Mouse (Mus musculus) spleen, adult 18-20 months (tissue): Measurements from ENCODE around the gene Ppdpf.

Experiments
- DNase-seq, 2 experiments: peaks; one replicate each; pipeline ENCODE4 v3.0.0; 2022; ENCODE audit warnings: mixed read lengths in 2 of 2

The Ppdpf gene

DNA sequence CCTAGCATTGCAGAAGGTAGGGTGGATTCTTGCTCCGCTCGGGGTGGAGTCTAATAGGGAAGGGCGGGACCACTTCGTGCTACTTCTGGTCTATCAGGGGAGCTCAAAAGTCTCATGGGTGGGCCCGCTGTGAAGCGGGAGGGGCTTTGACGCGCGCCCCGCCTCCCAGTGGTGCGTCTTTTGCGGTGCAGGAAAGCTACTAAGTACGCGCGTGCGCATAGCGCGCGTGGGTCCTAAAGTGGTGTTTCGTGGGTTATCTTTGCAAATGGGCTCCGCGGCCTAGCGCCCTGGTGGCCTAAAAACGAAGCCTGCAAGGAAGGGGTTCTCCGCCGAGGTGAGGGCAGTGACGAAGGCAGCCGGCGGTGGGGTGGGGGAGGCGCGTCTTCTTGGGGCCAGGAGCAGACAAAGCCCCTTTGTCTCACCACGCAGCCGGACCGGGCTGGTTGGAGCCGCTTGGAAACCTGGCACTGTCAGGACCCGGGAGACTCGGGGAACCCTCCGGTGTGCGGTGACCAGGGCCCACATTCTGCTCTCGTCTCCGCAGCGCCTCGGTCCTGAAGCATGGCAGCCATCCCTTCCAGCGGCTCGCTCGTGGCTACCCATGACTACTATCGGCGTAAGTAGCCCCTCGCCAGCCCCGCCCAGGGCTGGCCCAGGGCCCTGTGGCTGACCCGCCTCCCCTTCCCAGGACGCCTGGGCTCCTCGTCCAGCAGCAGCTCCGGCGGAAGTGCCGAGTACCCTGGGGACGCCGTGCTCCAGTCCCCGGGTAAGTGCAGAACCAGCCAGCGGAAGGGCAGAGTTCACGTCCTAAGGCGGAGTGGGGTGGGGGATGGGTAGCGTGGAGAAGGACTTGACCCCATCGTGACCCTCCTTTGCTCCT lies at the start of gene Ppdpf:
Gene Ppdpf (plus strand): TSS at position 127 of the 880 bp plus-strand sequence.
- peak; percentile 95 to 96 for DNase-seq

DNA sequence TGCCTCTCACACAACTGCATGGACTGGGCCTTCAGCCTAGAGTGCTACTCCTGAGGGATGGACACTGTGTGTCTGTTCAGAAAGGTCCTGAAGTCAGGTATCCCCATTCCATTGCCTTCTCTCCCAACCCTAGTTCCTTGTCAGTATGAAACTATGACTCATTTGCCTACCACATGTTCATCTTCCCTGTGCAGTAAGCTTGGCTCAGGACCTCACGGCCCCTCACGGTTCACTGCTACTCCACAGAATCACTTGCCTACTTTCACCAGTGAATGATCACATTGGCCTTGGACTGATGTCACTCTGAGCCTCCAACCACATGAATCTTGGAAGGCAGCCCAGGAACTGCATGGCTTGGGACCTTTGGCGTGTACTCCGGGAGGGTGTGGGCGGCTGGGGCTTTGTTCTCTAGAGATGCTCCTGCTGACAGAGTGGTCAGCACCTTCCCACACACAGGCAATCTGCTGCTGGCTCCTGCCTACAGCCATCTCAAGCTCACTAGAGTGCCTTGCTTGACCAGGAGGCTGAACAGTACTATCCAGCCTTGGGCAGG lies 47.3 kb upstream of the Ppdpf start:
- DNase-seq = no peak

DNA sequence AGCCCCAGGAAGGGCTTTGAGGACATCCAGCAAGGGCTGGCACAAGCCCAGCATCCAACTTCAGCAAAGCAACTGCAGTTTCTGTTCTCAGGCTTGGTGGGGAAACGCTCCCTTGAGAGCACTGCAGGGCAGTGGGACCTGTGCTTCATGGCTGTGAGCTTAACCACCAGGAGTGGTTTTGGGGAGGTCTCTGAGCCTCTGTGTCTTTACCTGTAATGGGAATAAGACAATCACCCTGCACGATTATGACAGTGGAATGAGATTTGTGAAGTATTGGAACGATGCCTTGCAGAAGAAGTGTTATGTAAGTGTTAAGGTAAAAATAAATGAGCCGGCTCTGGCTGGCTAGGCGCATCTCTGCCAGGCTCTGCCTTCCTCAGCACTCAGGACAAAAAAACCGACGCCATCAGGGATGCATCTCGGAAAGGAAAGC lies 44.3 kb upstream of the Ppdpf start:
- no peak for DNase-seq

DNA sequence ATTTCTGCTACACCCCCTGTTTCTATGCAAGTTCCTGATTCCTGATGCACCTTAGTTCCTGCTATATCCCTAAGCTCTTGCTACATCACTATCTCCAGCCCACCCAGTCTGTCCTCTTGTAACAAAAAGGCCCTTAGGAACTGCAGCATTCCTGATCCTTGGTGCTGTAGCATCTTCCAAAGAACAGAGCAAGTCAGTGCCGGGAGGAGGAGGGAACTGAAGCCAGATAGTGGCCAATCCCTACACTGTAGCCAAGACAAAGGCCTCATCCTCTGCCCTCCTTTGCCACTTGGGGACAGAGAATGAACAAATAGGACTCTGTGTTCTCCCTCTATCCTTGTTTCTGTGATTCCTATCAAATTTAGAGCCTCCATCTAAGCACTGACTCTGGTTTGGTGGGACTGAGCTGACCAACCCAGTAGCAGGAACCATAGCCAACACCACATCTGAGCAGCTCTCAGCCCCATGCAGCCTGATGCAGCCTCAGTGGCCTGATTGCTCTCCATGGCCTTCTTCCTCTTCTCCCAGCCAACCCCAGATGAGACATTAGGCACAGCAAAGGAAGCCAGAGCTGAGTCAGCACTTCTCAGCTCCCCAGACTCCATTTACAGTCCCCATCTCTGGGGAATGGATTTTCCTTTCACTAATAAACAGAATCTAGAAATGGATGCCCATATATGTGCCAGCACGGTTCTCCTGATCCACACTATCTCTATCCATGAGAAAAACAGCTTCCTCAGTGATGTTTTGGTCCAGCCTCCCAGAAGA lies 43.4 kb upstream of the Ppdpf start:
- DNase-seq = no peak

DNA sequence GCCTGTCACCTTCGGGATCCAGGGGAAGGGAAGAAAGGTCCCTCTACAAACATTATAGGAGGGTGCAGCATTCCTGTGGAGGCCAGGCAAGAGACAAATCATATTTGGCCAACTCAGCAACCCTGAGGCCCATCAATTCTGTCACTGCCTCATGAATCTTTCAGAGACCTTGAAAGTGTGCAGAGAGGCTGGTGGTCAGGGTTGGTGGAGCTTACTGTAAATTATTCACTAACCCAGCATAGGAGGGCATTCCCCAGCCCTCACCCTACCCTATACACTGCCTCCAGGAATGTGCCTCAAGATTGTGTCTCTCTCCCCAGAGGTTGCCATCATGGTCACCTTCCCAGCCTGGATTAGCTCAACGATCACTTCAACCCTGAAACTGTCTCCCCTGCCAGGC lies 42.4 kb upstream of the Ppdpf start:
- no peak for DNase-seq

DNA sequence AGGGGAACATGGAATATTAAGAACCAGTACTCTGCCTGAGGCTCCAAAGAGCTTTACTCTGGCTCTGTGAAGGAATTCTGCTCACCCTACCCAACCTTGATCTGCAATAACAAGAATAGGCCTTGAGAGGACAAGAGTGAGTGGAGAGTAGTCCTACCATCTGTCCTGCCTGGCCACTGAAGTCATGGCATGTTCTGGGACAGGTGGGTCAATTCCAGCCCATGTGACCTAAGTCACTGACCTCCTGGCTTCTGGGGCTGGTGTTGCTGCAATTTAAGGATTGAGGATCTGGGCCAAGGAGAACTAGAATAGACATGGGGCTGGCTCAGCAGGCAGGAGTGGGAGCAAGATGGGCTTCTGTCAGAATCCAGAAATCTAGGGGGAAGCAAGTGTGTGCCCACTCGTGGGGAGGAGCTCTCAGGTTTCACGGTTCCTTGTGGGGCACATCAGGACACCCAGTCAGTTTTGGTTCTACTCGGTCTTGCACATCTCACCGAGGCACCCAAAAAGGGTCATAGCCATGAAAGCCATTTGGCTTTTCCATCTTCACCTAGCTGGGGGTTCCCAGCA lies 40.0 kb upstream of the Ppdpf start:
- no peak for DNase-seq

DNA sequence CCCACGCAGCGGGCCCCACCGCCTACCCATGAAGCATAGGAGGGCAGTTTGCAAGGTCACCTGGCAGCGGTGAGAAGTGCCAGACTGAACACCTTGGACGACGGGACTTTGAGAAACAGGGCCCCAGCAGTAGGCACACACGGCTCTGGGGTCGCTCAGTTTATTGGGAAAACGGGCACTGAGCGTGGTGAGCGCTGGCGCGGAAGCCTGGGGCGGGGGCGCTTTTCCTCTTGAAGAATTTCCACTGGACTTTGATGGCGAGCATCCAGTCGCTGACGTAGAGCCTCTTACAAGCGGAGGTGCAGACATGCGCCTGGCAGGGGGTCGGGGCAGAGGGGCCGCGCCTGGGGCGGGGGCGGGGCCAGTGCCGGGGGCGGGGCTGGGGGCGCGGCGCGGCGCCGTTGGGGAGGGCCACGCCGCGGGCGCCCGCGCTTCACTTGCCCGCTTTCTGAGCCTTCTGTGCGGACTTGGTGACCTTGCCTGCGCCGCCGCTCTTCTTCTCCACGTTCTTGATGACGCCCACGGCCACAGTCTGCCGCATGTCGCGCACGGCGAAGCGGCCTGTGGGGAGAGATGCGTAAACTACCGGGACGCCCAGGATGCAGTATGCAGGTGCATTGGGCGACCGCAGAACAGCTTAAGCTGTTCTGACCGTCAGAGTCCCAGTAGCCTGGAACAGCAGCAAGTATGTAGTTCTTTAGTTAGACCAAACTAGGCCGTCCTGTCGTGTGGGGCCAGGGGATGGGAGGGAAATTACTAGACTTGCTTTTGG lies 39.3 kb upstream of the Ppdpf start:
- DNase-seq = no peak

DNA sequence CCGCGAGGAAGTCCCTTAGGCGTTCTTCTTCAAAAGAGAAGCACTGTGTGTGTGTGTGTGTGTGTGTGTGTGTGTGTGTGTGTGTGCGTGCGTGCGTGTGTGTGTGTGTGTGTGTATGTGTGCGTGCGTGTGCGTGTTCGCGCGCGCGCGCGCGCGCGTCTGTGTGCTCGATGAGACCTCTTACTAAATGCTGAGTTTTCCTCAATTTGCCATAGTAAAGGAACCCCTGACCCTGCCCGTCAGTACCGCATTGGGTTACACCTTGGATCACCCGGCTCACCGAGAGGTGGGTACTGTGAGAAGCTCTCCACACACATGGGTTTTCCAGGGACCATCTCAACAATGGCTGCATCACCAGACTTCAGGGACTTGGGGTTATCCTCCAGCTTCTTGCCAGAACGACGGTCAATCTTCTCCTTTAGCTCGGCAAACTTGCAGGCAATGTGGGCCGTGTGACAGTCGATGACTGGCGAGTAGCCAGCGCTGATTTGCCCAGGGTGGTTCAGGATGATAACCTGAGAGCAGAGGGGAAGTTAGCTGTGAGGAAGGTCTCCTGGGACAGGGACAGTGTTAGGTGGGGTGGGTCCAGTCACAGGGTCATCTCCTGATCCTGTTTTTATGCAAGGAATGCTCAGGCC lies 38.6 kb upstream of the Ppdpf start:
- DNase-seq = no peak

DNA sequence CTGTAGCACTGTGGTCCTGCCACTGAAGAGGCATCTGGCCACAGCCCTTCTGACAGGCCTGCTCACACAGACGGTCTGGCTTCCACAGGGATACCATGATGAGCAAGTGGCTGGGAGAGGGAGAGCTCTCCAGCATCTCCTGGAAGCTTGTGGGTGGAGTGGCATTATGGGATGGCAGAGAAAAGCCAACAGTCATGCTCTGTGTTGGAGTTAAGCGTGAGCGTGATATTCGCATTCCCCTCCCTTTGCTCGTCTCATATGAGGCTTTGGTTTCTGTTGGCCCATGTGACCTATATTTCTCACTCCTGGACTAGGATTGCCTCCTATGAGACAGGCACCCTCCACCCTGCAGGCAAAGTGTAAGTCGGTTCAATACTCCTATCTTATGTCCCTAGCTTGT lies 36.8 kb upstream of the Ppdpf start:
- DNase-seq = no peak

DNA sequence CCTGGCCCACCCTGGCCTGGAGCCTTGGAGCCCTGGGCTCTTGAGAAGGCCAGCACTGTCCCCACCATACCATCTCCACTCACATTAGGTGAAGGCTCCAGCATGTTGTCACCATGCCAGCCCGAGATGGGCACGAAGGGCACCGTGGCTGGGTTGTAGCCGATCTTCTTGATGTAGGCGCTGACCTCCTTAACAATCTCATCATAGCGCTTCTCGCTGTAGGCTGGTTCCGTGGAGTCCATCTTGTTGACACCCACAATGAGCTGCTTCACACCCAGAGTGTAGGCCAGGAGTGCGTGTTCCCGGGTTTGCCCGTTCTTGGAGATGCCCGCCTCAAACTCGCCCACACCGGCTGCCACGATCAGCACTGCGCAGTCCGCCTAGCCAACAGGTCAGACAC lies 34.3 kb upstream of the Ppdpf start:
- no peak for DNase-seq

DNA sequence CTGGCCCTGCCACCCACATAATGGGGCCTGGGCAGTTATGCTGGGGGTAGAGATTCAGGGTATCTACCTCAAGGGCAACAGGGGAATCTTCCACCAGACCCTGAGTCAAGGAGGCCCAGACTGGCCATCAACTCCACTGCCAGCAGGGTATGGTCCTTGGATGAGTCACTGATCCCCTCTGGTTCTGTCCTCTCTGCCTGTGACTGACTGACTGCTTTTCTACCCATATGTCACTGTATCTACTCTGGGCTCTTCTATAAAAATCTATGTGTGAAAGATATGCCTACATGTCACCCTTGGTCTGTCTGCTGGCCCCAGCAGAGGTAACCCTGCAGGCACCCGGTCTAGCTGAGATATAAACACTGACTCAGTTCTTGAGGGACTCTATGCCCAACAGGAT lies 33.9 kb upstream of the Ppdpf start:
- no peak for DNase-seq

DNA sequence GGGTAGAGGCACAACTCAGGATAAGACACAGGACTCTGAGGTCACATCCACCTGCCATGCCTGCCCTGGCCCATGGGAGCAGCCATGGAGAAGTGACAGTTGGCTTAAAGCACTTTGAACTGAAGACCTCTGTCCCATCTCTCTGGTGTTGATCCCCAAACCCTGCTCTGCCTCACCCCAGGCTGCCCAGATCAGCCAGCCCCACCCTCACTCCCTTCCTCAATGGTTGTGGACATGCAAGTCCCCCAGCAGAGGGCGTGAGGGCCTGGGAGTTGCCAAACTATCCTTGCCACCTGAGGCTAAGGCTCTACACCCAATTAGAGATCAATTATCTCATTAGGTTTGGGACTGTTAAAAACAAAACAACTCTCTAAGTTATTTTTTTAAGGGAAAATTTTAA lies 33.2 kb upstream of the Ppdpf start:
- peak in 1 of 2 experiments; percentile 26 for DNase-seq

DNA sequence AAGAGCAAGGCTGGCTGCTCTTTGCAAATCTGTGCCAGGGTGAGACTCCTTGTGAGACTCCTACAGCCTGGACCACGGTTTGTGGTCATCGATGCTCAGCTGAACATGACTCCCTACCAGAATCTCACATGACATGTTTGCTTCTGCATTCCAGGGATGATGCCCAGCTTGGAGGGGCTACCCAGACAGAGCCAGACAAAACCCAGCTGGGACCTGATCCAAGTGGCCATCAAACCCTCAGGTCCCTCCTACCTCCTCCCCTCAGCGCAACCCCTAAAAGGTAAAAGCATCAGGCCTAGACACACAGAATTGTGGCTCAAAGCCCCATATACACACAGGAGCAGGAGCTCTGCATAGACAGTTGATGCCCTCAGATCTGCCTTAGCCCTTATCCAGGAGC lies 32.7 kb upstream of the Ppdpf start:
- no peak for DNase-seq

DNA sequence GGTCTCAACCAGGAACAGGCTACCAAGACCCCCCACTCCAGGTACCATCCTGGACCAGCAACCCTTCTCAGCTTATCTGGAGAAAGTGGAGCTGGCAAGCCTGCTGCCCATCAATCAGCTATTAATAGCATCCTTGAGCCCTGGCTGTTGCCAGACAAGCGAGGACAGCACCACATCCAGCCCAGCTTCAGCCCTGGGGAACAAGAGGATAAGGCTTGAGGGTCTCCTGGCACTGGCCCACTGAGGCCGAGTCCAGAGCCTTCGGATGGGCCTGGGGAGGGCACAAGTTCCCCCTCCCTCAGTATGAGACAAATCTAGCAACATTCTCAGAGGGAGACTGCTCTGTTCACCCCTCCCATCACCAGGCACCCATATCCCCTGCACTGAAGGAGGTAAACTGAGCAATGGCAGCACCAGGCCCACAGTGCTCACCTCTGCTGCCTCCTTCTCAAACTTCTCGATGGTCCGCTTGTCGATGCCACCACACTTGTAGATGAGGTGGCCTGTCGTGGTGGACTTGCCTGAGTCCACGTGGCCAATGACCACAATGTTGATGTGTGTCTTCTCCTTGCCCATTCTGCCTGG lies 32.1 kb upstream of the Ppdpf start:
- DNase-seq = no peak

DNA sequence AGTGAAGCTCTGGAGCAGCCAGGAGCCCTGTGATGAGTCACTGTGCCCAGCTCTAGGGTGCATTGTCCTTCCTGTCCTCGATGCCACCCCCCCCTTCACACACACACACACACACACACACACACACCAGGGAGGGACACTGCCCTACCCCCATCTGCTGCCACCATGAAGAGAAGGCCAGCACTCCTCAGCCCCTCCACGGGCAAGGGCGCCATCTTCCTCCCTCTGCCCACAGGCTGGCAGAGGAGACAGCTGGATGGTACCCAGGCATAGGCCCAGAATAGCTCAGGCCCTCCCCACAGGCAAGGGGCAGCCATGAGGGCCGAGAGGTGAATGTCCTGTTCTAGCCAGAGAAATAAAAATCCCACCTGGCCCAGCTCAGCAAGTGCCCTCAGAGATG lies 31.2 kb upstream of the Ppdpf start:
- no peak for DNase-seq

DNA sequence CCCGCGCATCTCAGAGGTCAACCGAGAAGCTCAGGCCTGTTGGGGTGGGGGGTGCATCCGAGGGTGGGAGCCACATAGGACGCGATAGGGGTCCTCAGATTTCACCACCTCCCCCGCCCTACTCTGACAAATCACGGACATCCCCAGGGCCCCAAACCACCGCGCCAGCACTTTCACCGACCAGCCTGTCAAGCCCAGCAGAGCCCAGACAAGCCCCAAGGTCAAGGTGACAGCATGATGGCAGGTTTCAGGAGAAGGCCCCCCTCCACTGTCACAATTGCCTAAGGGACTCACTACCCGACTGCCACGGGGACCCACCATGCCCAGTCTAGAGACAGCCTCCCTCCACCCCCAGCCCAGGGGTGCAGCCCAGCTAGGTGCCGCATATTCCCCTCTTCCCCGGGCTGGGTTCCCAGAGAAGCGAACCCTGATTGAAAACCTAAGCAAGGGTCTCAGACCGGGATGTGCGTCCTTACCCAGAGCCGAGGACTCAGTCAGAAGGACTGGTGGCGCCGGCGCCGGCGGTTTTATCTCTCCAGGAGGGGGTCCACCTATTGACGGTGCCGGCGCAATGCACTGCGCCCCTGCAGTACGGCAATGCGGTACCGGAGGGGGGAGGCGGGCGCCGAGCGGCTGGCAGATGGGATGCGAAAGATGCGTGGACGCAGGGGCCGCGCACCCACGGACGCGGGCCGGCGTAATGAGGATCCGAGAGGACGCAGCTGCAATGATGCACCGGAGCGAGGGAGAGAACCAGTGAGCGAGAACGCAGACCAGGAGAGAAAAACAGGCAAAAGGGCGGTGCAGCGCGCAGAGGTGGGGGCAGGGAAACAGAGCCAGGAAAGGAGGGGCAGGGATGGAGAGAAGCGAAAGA lies 30.6 kb upstream of the Ppdpf start, which contains the start of gene Eef1a2:
Gene Eef1a2 (minus strand): TSS at position 767 of the 874 bp plus-strand sequence.
- no peak for DNase-seq

DNA sequence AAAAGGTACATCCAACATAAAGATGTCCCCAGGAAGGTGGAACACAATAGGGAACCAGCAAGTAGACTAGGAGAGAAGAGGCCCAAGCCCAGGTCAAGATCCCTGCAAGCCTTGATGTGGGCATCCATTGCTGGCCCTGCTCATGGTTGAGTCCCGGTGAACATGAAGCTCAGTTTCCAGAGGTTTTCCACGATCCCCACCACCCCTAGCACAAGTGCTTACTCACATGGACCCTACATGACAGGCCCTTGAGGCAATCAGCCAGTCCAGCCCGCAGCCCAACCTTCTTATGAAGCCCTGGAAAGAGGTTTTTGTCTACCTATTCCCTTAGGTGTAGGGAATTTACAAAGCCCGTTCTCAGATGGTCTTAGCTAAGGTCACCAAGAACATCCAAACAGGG lies 29.9 kb upstream of the Ppdpf start:
- DNase-seq = no peak

DNA sequence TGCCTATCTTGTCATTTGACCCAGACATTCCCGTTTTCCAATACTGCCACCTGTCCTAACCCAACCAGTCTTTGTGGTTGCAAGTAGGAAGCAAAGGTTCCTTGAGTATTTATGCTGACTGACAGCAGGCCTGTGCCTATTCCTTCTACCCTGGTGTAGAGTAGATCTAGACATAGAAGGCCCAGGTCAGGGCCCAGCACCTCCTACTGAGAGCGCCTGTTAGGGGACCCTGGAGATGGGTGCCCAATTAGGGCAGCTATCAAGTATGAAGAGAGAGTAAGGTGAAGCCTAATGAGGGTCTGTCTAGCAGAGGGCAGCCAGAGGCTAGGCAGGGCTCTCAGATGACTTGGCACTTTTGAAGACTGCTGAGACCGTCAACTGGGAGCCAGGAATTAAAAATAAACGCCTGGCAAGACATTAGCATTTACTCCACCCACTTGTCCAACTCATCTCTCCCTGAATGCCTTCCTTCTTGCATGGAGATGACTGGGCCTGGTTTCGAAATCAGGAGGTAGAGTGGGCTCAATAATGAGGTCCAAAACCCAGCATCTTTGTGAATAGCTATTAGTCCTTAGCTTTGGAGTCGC lies 29.2 kb upstream of the Ppdpf start:
- DNase-seq = no peak

DNA sequence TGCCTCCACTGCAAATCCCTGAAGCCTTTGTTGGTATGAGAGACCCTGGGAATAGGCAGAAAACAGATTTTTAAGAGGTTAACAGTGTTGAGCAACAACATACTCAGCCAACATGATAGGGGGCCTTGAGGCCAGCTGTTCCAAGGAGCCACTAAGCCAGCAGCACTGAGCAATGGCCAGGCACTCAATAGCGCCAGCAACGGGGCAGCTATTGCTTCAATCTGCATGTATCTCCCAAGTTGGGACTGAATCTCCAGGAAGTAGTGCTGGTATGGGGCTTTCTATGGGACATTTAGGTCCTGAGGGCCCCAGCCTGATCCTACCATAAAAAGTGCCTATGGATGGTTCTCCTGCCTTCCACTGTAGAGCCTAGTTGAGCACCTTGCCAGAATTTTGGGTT lies 28.6 kb upstream of the Ppdpf start:
- no peak for DNase-seq

DNA sequence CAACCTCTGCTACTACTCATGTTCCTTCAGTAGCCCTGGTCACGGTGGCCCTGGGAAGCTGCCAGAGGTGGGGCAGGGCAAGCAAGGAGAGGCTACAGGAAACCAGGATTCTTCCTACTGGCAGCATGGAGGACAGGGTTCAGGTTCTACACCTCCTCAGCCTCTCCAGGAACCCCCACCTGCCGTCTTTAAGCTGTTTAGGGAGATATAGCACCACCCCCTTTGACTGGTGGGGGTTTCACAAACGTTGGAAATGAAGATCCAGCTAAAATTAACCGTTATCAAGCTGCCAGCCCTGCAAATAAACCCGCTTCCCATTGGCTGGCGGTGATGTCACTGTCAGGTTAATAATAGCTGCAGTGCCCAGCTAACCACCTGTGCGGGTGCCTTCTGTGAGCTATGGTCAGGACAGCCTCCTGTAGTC lies 27.9 kb upstream of the Ppdpf start:
- no peak for DNase-seq
